Mouse (Mus musculus): ENCODE results near the gene Fzd10. TPM values are rescaled to one million over a fixed set of nuclear protein-coding genes. Genes with fewer than 3 reads are reported as not detected.

The Fzd10 gene
- polyA plus RNA-seq, 1 experiment from 2014 or later: 3.5 TPM

GRCm38 (mm10) chr5:128617621-128618020 lies 17.0 kb downstream of the Fzd10 start:
- H3K4me1 ChIP-seq: peaks cover 45% of the 10 kb centered on the region
- WGBS: 18% methylated on average over 9 of the region's 9 CpGs
- no peaks in the 10 kb centered on the region for H3K9me3 ChIP-seq
- peak overlapping the region; percentile 14; the same call in 1 of the 2 replicates for H3K4me3 ChIP-seq
- H3K27ac ChIP-seq: peak overlapping the region; percentile 67; the same call in 1 of the 2 replicates
- no peaks in the 10 kb centered on the region for H3K36me3 ChIP-seq (replicated peaks)
- peaks cover 74% of the 10 kb centered on the region for H3K27me3 ChIP-seq (ENCODE audit: poor library complexity, severe bottlenecking)
- no peak for DNase-seq (ENCODE audit: extremely low spot score, low spot score)

DNA sequence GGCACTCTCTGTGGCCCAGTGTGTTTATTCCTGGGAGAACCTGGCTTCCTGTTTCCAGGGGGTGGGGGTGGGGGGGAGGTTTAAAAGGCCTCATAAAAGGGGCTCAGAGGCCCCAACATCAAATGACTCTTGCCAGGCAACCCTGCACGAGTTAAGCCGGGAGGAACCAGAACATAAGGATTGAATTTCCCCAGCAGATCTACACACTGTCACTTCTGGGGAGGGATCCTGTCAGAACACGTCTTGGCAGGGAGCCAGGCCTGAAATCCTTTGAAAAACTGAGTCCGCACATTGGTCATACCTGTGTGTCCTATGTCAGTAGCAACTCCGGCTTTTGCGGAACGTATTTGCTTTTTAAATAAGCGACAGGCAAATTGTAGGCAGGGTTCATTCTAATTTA lies 19.3 kb downstream of the Fzd10 start:
- Histone ChIP-seq H3K27ac (peak overlapping the region; percentile 56; the same call in 1 of the 2 replicates), H3K9me3 (no peaks in the 10 kb centered on the region), H3K27me3 (ENCODE audit: poor library complexity, severe bottlenecking) (peaks cover 82% of the 10 kb centered on the region), H3K4me1 (peaks cover 45% of the 10 kb centered on the region), H3K36me3 (replicated peaks) (no peaks in the 10 kb centered on the region), H3K4me3 (no peak overlapping the region)
- DNase-seq (ENCODE audit: extremely low spot score, low spot score): no peak
- WGBS: 36% methylated on average over 8 of the region's 8 CpGs

DNA sequence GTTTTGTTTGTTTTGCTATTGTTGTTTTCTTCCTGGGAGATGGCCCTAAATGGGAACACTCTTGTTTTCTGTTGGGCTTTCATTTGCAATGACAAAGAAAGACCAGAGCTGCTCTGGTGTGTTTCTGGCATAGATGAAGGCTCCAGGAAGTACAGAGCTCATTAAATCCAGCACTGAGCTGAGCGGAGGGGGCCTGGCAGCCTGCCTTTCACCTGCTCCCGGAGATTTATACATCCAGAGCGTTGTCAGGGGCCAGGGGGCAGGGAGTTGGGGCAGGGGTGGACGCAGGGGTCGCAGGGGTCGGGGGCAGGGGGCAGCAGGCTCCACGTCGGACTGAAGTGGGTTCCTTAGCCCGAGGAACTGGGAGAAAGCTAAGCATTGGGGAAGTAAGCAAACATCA lies 19.8 kb downstream of the Fzd10 start:
- Histone ChIP-seq H3K4me1 (peaks cover 45% of the 10 kb centered on the region), H3K27ac (peak overlapping the region; percentile 70), H3K27me3 (ENCODE audit: poor library complexity, severe bottlenecking) (peaks cover 78% of the 10 kb centered on the region), H3K9me3 (no peaks in the 10 kb centered on the region), H3K4me3 (no peak overlapping the region), H3K36me3 (replicated peaks) (no peaks in the 10 kb centered on the region)
- no peak for DNase-seq (ENCODE audit: extremely low spot score, low spot score)
- 3% methylated on average over 9 of the region's 9 CpGs for WGBS

DNA sequence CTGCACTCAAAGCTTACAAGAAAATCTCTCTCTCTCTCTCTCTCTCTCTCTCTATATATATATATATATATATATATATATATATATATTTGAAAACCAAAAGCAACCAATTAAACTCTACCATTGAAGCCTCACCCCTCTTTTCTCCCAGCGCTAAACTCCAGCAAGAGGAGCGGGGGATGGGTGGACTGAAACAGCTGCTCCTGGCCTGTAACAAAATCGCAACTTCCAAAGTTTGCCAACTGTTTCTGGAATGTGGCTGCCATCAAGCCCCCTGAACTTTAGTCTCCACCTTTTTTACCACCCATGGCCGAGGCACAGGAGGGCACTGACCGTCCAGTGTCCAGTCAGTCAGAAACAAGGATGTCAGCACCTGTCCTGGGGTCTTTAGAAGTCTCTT lies 27.1 kb downstream of the Fzd10 start:
- H3K27me3 ChIP-seq (ENCODE audit: poor library complexity, severe bottlenecking): 0 out of 2 replicates have a peak, but pooled peaks cover 10% of the 10 kb centered on the region
- H3K9me3 ChIP-seq: no peaks in the 10 kb centered on the region
- peaks cover 12% of the 10 kb centered on the region for H3K4me1 ChIP-seq
- H3K36me3 ChIP-seq (replicated peaks): no peaks in the 10 kb centered on the region
- H3K27ac ChIP-seq: no peak overlapping the region
- WGBS: 54% methylated on average over 5 of the region's 5 CpGs
- no peak for DNase-seq (ENCODE audit: extremely low spot score, low spot score)
- H3K4me3 ChIP-seq: no peak overlapping the region

DNA sequence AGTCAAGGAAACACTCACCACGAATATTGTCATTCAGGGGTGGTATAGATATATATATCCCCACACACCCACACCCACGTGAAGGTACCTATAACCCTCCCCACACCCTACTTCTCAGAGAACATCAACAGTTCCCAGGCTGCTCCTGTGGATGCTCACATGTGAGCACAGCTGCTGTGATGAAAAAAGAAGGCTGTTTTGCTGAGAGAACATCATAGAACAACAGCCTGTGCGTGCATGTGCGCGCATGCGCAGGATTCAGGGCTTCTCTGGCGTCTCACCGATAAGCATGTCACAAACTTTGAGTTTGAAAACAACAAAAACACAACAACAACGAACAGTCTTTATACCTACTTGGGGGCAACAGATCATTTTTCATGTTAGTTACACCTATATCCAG lies 36.0 kb downstream of the Fzd10 start:
- DNase-seq (ENCODE audit: extremely low spot score, low spot score): no peak
- H3K36me3 ChIP-seq (replicated peaks): no peaks in the 10 kb centered on the region
- H3K4me3 ChIP-seq: no peak overlapping the region
- H3K9me3 ChIP-seq: no peaks in the 10 kb centered on the region
- peaks cover 26% of the 10 kb centered on the region for H3K4me1 ChIP-seq
- H3K27me3 ChIP-seq (ENCODE audit: poor library complexity, severe bottlenecking): no peaks in the 10 kb centered on the region
- WGBS: 84% methylated on average over 9 of the region's 9 CpGs
- no peak overlapping the region; the same call in 1 of the 2 replicates for H3K27ac ChIP-seq

DNA sequence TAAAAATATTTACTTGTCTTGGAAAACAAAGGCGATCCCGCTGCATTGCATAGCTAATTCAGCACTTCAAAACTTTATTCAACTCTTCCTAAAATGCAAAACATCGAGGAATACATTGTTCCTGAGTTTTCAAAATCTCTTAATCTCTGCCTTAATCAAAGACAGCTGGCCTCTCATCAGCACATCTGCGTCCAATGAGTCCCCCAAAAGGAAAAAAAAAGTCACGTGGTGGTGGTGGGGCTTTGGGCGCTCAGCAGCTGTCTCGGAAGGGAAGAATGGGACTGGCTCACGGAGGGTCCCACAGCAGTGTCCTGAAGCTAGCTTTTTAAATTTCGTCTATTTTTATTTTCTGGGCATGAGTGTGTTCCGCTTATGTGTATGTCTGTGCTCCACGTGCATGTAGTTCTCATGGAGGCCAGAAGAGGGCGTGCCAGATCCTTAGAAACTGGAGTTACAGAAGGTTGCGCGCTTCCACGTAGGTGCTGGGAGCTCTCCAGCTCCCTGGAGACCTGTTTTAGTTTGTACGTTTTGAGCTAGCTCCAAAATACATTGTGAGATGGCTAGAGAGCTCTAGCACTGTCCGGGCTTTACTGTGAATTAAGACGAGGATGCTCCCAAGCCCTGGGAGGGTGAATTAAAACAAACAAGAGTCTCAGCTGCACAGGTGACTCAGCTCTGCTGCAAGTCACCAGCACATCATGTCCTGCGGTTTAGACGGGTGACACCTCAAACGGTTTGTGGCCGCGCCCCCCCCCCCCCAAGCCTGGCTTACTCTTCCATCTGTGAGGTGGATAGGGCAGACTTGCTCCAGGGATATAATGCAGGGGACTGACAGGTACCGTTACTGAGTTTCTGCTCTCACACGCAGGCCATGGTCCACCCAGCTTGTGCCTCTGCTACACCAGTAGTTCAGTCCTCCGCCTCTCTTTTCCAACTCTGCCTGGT lies 36.7 kb downstream of the Fzd10 start:
- WGBS: 82% methylated on average over 26 of the region's 26 CpGs
- H3K27ac ChIP-seq: peak overlapping the region; percentile 25; the same call in 1 of the 2 replicates
- DNase-seq (ENCODE audit: extremely low spot score, low spot score): peak; percentile 25

GRCm38 (mm10) chr5:128638716-128639115 lies 38.1 kb downstream of the Fzd10 start:
- peak; percentile 30 for DNase-seq (ENCODE audit: extremely low spot score, low spot score)
- WGBS: 62% methylated on average over 9 of the region's 9 CpGs
- H3K27me3 ChIP-seq (ENCODE audit: poor library complexity, severe bottlenecking): no peaks in the 10 kb centered on the region
- no peaks in the 10 kb centered on the region for H3K36me3 ChIP-seq (replicated peaks)
- no peak overlapping the region for H3K4me3 ChIP-seq
- no peaks in the 10 kb centered on the region for H3K9me3 ChIP-seq
- no peak overlapping the region for H3K27ac ChIP-seq
- peaks cover 29% of the 10 kb centered on the region for H3K4me1 ChIP-seq

More for the DNA sequence above, 36.7 kb downstream of the Fzd10 start:
- Histone ChIP-seq H3K4me3 (no peak overlapping the region), H3K27me3 (ENCODE audit: poor library complexity, severe bottlenecking) (no peaks in the 10 kb centered on the region), H3K4me1 (peaks cover 29% of the 10 kb centered on the region), H3K36me3 (replicated peaks) (no peaks in the 10 kb centered on the region), H3K9me3 (no peaks in the 10 kb centered on the region)

GRCm38 (mm10) chr5:128643065-128643464 lies 42.4 kb downstream of the Fzd10 start:
- no peaks in the 10 kb centered on the region for H3K27me3 ChIP-seq (ENCODE audit: poor library complexity, severe bottlenecking)
- H3K4me1 ChIP-seq: peaks cover 23% of the 10 kb centered on the region
- no peak for DNase-seq (ENCODE audit: extremely low spot score, low spot score)
- H3K4me3 ChIP-seq: no peak overlapping the region
- no peaks in the 10 kb centered on the region for H3K9me3 ChIP-seq
- H3K27ac ChIP-seq: no peak overlapping the region
- H3K36me3 ChIP-seq (replicated peaks): no peaks in the 10 kb centered on the region
- WGBS: 90% methylated on average over 4 of the region's 4 CpGs

DNA sequence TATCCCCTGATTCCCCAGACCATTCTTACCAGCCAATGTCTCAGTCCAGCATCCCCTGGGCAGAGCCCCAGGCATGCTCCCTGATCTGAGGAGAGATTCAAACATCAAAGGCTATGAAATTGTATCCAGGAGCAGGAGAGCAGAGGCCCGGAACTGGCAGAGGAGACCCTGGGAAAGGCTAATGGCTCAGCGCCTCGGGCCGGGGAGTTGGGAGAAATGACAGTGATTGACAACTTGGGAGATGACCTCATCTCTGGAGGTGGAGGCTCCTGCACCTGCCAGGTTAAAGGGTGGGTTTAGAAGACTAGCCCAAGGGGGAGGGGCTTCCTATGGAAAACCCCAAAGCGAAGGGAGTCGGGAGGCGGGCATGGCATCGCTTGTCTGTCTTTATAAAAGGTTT lies 45.1 kb downstream of the Fzd10 start:
- no peak for DNase-seq (ENCODE audit: extremely low spot score, low spot score)

GRCm38 (mm10) chr5:128646286-128646685 lies 45.6 kb downstream of the Fzd10 start:
- WGBS: 85% methylated on average over 5 of the region's 5 CpGs
- DNase-seq (ENCODE audit: extremely low spot score, low spot score): no peak
- H3K36me3 ChIP-seq (replicated peaks): no peaks in the 10 kb centered on the region
- no peaks in the 10 kb centered on the region for H3K27me3 ChIP-seq (ENCODE audit: poor library complexity, severe bottlenecking)
- peaks cover 11% of the 10 kb centered on the region for H3K4me1 ChIP-seq
- H3K9me3 ChIP-seq: no peaks in the 10 kb centered on the region
- no peak overlapping the region for H3K4me3 ChIP-seq
- no peak overlapping the region for H3K27ac ChIP-seq

More for the DNA sequence above, 45.1 kb downstream of the Fzd10 start:
- WGBS: 83% methylated on average over 8 of the region's 8 CpGs
- no peaks in the 10 kb centered on the region for H3K27me3 ChIP-seq (ENCODE audit: poor library complexity, severe bottlenecking)
- no peaks in the 10 kb centered on the region for H3K36me3 ChIP-seq (replicated peaks)
- no peaks in the 10 kb centered on the region for H3K9me3 ChIP-seq
- H3K4me3 ChIP-seq: no peak overlapping the region
- H3K4me1 ChIP-seq: peaks cover 11% of the 10 kb centered on the region
- H3K27ac ChIP-seq: no peak overlapping the region

DNA sequence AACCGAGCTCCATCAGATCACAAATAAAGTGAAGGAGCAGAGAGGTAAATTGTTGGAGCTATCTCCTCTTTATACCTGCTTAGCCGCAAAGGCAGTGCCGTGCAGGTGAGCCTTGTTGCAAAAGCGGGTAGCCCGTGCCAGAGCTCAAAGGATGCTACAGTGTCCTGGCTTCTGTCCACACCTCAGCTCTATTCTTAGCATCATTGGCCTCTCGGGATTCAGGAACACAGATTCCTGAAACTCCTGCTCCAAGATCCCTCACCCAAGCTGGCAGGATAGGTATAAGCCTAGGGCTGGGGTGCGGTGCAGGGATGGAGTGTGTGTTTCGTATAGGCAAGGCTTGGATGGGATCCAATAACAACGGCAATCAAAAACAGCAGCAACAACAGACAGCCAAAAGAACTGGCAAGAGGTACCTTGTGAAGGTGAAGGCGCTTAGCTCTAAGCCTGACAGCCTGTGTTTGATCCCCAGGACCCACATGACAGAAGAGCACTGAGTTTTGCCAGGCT lies 46.6 kb downstream of the Fzd10 start:
- Histone ChIP-seq H3K4me3 (no peak overlapping the region), H3K27me3 (ENCODE audit: poor library complexity, severe bottlenecking) (no peaks in the 10 kb centered on the region), H3K27ac (no peak overlapping the region), H3K36me3 (replicated peaks) (no peaks in the 10 kb centered on the region), H3K4me1 (peaks cover 7% of the 10 kb centered on the region), H3K9me3 (no peaks in the 10 kb centered on the region)
- 91% methylated on average over 10 of the region's 10 CpGs for WGBS
- DNase-seq (ENCODE audit: extremely low spot score, low spot score): no peak

- Histone ChIP-seq H3K4me3 (no peak overlapping the region), H3K4me1 (peaks cover 11% of the 10 kb centered on the region), H3K36me3 (replicated peaks) (no peaks in the 10 kb centered on the region), H3K9me3 (0 out of 2 replicates have a peak, but pooled peaks cover 2% of the 10 kb centered on the region), H3K27me3 (ENCODE audit: poor library complexity, severe bottlenecking) (no peaks in the 10 kb centered on the region), H3K27ac (no peak overlapping the region)
- DNase-seq (ENCODE audit: extremely low spot score, low spot score): no peak
- WGBS: 83% methylated on average over 11 of the region's 11 CpGs
Observed at GRCm38 (mm10) chr5:128649336-128649897, 48.8 kb downstream of the Fzd10 start.

All from forebrain, embryonic 10.5 days (tissue).